Mouse (Mus musculus) thymus, postnatal 25 days (tissue): Measurements from ENCODE around the gene 4933428G20Rik.
A peak's percentile ranks its signal among the peaks of the same experiment; 100 is the strongest.

ENCODE experiments used
- DNase-seq: peaks from one replicate; pipeline ENCODE4 v3.0.0; 2022

Gene 4933428G20Rik

DNA sequence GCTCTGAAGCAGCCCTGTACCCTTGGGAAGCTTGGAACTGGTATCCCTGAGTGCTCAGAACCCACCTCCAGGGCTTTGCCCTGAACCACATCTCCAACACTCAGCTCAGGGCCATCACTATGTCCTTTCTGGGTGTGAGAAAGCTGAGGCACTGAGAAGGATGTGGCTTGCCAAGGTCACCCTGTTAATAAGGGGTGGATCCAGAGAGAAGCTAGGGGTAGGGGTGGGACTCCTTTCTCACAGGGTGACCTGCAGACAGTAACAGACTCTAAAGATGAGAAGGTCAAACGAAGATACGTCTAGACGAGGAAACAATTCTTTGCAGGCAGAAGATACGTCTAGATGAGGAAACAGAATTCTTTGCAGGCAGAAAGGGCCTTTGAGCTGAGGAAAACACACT lies 2.7 kb upstream of the 4933428G20Rik start:
- no peak for DNase-seq

DNA sequence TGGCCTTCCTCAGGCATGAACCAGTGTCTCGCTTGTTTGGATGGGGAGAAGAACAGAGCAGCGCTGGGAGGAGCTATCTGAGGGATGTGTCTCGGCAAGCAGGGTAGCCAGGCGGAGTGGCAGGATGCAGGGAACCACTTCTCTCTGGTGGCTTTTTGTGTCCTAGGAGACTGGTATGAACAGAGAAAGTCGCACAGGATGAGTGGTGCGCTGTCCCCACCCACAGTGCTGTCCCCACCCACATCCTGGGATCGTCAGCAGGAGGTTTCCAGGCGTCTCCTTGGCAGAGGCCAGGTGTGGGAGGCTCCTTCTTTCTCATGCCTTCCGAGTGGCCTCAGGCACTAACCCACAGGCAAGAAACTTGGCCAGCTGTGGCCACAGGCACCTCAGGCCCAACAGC lies 2.2 kb upstream of the 4933428G20Rik start:
- DNase-seq, result no peak

DNA sequence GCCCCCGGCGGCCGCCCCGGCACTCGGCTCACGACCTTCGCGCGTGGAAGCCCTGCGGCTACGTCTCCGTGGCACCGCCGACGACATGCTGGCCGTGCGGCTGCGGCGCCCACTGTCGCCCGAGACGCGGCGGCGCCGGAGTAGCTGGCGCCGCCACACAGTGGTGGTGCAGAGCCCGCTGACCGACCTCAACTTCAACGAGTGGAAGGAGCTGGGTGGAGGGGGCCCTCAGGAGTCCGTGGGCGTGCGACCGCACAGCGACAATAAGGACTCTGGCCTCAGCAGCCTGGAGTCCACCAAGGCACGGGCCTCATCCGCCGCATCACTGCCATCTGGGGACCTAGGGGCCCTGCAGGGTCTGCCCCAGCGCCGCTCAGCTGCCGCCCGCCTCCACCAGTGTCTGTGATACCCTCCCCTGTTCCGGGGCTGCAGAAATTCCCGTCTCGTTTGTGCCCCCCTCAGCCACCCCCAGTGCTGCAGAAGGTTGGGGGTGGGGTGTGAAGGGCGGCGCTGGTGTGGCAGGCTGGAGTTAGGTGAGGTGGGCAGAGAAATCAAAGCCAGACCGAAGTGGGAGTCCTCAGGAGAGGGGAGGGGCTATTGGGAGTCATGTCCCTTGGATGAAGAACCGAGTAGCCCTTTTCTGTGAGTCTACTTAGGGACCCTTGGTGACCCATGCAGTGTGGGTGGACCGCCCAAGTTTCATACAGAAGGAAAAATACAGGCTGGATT lies 744 bp upstream of the 4933428G20Rik start:
- DNase-seq, result no peak

DNA sequence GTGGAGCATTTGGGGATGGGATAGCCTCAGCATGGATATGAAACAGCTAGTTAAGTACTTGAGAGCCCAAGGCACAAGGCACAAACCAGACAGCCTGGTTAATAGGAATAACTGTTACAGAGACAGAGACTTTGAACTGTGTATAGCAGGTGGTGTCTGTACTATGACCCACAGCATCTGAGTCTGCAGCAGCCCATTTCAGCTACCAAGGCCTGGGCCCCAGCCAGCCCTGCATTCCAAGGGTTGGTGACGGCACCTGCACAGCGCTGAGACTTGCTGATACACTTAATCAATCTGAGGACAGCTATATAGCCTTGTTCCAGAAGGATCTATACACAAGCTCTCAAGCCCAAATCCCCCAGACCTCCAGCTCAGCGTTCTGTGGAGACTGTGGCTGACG lies 2.6 kb downstream of the 4933428G20Rik start:
- no peak for DNase-seq

GRCm38 (mm10) chr11:97492836-97493235 lies 7.3 kb downstream of the 4933428G20Rik start:
- no peak for DNase-seq

- no peak for DNase-seq
Measured at GRCm38 (mm10) chr11:97491640-97492039, 8.5 kb downstream of the 4933428G20Rik start.

DNA sequence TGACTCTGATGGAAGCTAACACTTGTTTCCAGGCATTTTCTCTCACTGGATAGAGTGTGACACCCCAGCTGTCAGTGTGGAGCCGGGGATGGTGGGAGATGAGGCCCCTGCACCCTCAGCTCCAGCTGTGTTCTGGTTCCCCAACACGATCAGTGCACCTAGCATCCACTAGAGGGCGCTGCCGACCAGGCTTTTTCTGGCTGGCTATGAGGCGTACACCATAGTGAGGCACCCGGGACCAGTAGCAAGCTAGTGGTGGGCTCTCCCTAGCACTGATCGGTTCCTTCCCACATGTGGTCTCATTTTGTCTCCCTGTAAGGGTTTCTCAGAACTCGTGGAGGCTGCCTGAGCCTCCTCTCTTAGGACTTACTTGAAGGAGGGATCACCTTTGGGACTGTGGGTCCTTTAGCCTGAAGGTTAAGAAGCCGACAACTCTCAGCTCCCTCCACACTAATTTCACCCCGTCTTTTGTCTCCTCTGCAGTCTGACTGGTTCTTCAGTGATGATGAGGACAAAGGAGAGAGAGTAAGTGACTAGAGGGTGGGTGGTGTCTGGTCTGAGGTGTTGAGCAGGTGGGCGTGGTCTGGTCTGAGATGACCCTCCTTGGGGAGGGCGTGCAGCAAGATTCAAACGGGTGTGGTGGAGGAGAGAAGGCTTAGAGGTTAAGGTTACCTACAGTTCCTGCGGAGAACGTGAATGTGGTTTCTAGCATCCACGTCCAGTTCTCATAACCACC lies 10.4 kb downstream of the 4933428G20Rik start:
- DNase-seq, result peak; percentile 86

GRCm38 (mm10) chr11:97487656-97488055 lies 12.5 kb downstream of the 4933428G20Rik start:
- peak; percentile 39 for DNase-seq

- no peak for DNase-seq
Measured at GRCm38 (mm10) chr11:97485661-97486060, 14.5 kb downstream of the 4933428G20Rik start.

DNA sequence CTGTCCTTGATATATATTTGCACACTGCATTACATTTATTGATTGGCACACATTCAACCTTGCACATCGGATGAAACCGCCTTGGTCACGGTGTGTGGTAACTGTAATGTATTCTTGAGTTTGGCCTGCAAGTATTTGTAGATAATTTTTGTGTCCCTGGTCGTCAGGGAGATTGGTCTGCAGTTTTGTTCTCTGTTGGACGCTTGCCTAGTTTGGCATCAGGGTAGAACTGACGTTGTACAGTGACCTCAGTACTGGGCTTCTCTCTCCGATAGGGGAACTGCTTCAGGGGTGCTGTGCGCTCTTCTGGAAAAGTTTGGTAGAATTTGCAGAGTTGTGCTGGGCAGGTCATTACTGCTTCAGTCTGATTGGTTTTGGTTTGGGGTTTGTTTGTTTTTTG lies 20.3 kb downstream of the 4933428G20Rik start:
- DNase-seq, result no peak

- DNase-seq, result no peak
Measured at GRCm38 (mm10) chr11:97479085-97479484, 21.1 kb downstream of the 4933428G20Rik start.

GRCm38 (mm10) chr11:97478345-97478744 lies 21.8 kb downstream of the 4933428G20Rik start:
- no peak for DNase-seq

DNA sequence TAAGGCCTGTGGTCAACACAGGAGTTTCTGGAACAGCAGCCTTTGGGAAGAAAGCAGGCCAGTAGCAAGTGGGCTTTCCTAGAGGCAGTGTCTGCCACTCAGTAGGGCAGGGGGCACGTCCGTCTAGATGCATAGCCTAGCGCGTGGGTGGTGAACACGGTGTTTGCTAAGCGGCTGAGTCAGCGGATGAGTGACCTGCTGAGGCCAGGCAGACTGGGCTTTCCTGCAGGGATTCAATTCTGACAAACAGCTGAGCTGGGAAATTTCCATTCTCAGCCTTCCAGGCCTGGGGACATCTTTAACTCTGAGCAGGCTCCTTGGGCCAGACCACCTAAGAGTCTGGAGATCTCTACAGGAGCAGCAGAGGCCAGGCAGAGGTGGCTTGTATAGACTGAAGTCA lies 22.7 kb downstream of the 4933428G20Rik start:
- DNase-seq, result no peak

GRCm38 (mm10) chr11:97476334-97477095 lies 23.6 kb downstream of the 4933428G20Rik start:
- peak; percentile 71 for DNase-seq

DNA sequence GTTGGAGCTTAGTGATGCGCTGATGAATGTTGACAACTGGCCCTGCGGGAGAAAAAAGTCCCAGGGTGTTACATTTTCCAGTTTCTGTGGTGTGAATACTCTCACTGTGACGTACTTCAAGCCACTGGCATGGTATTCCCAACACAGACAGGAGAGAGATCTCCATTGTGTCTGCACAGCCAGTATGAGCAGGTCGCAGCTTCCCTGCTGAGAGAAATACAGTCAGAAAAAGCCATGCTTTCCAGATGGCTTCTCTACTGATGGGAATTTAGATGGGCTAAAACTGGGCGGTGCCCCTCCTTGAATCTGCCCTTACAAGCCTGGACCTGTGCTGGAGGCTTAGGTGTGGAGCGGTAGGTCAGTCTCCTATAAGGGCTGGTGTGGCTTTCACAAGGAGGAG lies 28.9 kb downstream of the 4933428G20Rik start:
- DNase-seq, result no peak

GRCm38 (mm10) chr11:97469828-97470227 lies 30.3 kb downstream of the 4933428G20Rik start:
- DNase-seq, result no peak

- DNase-seq, result peak; percentile 82
Measured at GRCm38 (mm10) chr11:97468639-97469287, 31.4 kb downstream of the 4933428G20Rik start.

- DNase-seq, result no peak
Measured at GRCm38 (mm10) chr11:97466444-97467160, 33.5 kb downstream of the 4933428G20Rik start.

- DNase-seq, result no peak
Measured at GRCm38 (mm10) chr11:97465957-97466356, 34.2 kb downstream of the 4933428G20Rik start.

- DNase-seq, result no peak
Measured at GRCm38 (mm10) chr11:97463991-97464390, 36.1 kb downstream of the 4933428G20Rik start.

GRCm38 (mm10) chr11:97463166-97463565 lies 37.0 kb downstream of the 4933428G20Rik start:
- DNase-seq, result no peak

DNA sequence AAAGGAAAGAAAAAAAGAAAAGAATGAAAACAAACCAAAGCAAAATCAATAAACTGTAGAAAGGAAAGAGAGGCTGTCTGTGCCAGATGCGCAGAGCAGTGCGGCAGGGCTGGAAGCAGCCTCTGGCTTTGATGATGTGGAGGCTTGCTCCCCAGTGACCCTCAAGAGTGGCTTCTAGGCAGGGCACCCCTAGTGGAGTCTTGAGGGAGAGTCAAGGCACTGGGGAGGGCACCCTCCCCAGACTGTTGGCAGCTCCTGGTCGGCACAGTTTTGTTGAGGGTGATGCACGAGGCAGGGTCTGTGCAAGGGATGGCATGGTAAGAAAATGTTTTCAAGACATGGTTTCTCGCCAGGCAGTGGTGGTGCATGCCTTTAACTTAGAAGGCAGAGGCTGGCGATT lies 37.6 kb downstream of the 4933428G20Rik start:
- no peak for DNase-seq
